Comparison of ENCODE assay signal across 12 mouse cellular contexts in the genomic region with DNA sequence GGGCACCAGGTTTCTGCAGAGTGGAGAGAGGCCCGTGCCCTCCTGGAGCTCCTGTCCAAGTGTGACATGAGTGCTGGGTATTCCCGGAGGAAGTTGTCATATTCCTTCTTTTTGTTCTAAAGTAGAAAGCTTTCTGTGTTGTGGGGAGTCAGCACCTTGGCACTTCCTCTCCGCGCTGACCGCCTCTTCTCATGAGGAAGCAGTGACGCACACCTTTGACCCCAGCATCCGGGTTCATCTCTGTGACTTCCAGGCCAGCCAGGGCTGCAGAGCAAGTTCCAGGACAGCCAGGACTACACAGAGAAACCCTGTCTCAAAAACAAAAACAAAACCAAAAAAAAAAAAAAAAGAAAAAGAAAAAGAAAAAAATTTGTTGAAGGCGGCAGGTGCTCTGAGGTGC. TPM values are rescaled to one million over a fixed set of nuclear protein-coding genes. Genes with fewer than 3 reads are reported as not detected.
DNase-seq lines count a peak whose midpoint lies in the region; ATAC-seq and TF ChIP-seq lines count a peak whose summit lies in the region.
"Had no signal": no experiment of that assay in that cellular context is flagged by ENCODE, and none has a peak within 500 bp of the region (broad histone marks: within the 10 kb centered on the region; RNA-seq: fewer than 3 reads in every experiment).

No protein-coding gene starts in this region.

- peaks cover 34% of the 10 kb centered on the region for H3K36me3 ChIP-seq in liver, adult 2 months (ENCODE audit: control insufficient read depth, insufficient read depth, low read length)
- peaks cover 94% of the 10 kb centered on the region for H3K36me3 ChIP-seq in liver, embryonic 12.5 days

- no peak overlapping the region for H3K4me2 ChIP-seq in liver, embryonic 12.5 days
- H3K4me2 ChIP-seq: embryonic facial prominence, embryonic 12.5 days; neural tube, embryonic 15.5 days had no signal

- peak; percentile 27 for DNase-seq in liver, adult 2 months (ENCODE audit: extremely low read depth, low read depth, low spot score)
- peak; percentile 16 to 35 for DNase-seq in heart, postnatal 14 days
- DNase-seq in kidney, postnatal 25 days: peak; percentile 76 to 87
- no peak for DNase-seq in ovary, postnatal 36 days (ENCODE audit: low spot score)
- DNase-seq in frontal cortex, postnatal 36 days (ENCODE audit: low spot score in 2 of 2): no peak
- DNase-seq in MN1 (ENCODE audit: low spot score): no peak
- DNase-seq: right cerebral cortex, postnatal 4 days had no signal

- no peak for TF ChIP-seq POLR2A in liver, adult 2 months (IDR thresholded peaks at IDR 0.05; ENCODE audit: extremely low read depth, insufficient read depth, low read length)

- H3K27ac ChIP-seq in liver, adult 2 months (replicated peaks; ENCODE audit: insufficient read depth, low read depth, low read length): peak overlapping the region; percentile 49
- H3K27ac ChIP-seq in liver, embryonic 12.5 days: no peak overlapping the region
- H3K27ac ChIP-seq: embryonic facial prominence, embryonic 12.5 days; limb, embryonic 10.5 days; midbrain, embryonic 10.5 days; neural tube, embryonic 15.5 days had no signal

- no peaks in the 10 kb centered on the region for H3K4me1 ChIP-seq in liver, adult 2 months (ENCODE audit: control insufficient read depth, insufficient read depth, low read length)
- no peaks in the 10 kb centered on the region for H3K4me1 ChIP-seq in liver, embryonic 12.5 days
- H3K4me1 ChIP-seq: embryonic facial prominence, embryonic 12.5 days; limb, embryonic 10.5 days; midbrain, embryonic 10.5 days; neural tube, embryonic 15.5 days had no signal

- H3K9ac ChIP-seq in liver, adult 2 months (ENCODE audit: low read depth, low read length): no peak overlapping the region
- H3K9ac ChIP-seq in liver, embryonic 12.5 days: no peak overlapping the region
- H3K9ac ChIP-seq: embryonic facial prominence, embryonic 12.5 days; neural tube, embryonic 15.5 days had no signal

- H3K4me3 ChIP-seq in liver, adult 2 months (ENCODE audit: insufficient read depth, low read depth, low read length): no peak overlapping the region
- no peak overlapping the region for H3K4me3 ChIP-seq in liver, embryonic 12.5 days
- H3K4me3 ChIP-seq: embryonic facial prominence, embryonic 12.5 days; limb, embryonic 10.5 days; midbrain, embryonic 10.5 days; neural tube, embryonic 15.5 days had no signal

- no peak for ATAC-seq in liver, embryonic 12.5 days

- H3K79me2 ChIP-seq in liver, adult 2 months (ENCODE audit: control insufficient read depth, insufficient read depth, low read length): no peaks in the 10 kb centered on the region; the same call in 1 of the 2 replicates

- no peaks in the 10 kb centered on the region for H3K9me3 ChIP-seq in liver, embryonic 12.5 days (replicated peaks)
- H3K9me3 ChIP-seq: embryonic facial prominence, embryonic 12.5 days; limb, embryonic 10.5 days; neural tube, embryonic 15.5 days had no signal

- intact Hi-C loops in heart, postnatal 14 days (cut with DNase I): no loop called here

- WGBS in liver, adult 2 months: 79% methylated on average over 8 of the region's 8 CpGs
- 82% methylated on average over 8 of the region's 8 CpGs for WGBS in liver, embryonic 12.5 days (ENCODE audit: insufficient replicate concordance)

- no peaks in the 10 kb centered on the region for H3K27me3 ChIP-seq in liver, adult 2 months (ENCODE audit: control insufficient read depth, insufficient read depth, low read length)
- H3K27me3 ChIP-seq in liver, embryonic 12.5 days (replicated peaks): no peaks in the 10 kb centered on the region
- H3K27me3 ChIP-seq: embryonic facial prominence, embryonic 12.5 days; neural tube, embryonic 15.5 days had no signal

- no peak for TF ChIP-seq CTCF in liver, adult 2 months (IDR thresholded peaks at IDR 0.05; ENCODE audit: low read depth, low read length)

RNA-seq across cellular contexts. Expression of a gene that starts 9.8 kb away (rescaled TPM):
- not detected in 2 replicates for total RNA-seq in liver, adult 2 months (2014; rRNA removed)
- 0.02 TPM in 1 of 2 replicates, not detected in the other for polyA plus RNA-seq in liver, adult 2 months (2012; rRNA removed)
- 0.01 TPM in 2 replicates for polyA plus RNA-seq in liver, embryonic 12.5 days (2016; fragmentation: Nextera tagmentation; extraction: Ambion mirVana)
- under 1 TPM; 0.05 to 0.14 TPM for total RNA-seq in heart, postnatal 14 days (2021)

Comparison
In these comparisons a context has a peak if more than half of its experiments do, and no peak if none do; other contexts are left out.
1. DNase-seq: peak in liver, adult 2 months (single experiment), heart, postnatal 14 days (2 of 2) and kidney, postnatal 25 days (2 of 2); none in ovary, postnatal 36 days (single experiment), frontal cortex, postnatal 36 days (0 of 2) and MN1 (single experiment).